Mouse (Mus musculus) erythroblast, embryonic 14.5 days (primary cell): Measurements from ENCODE around the gene Bola2.
A peak's percentile ranks its signal among the peaks of the same experiment; 100 is the strongest.

Source experiments
- GATA1 ChIP-seq: IDR thresholded peaks from 2 replicates; pipeline ENCODE4 v1.6.1; 2012; ENCODE audit warnings: low read length, inconsistent platforms, mixed read lengths
- TAL1 ChIP-seq: IDR thresholded peaks from 3 replicates; pipeline ENCODE4 v1.6.1; 2012; ENCODE audit warnings: low read length, inconsistent platforms, mixed read lengths

DNA sequence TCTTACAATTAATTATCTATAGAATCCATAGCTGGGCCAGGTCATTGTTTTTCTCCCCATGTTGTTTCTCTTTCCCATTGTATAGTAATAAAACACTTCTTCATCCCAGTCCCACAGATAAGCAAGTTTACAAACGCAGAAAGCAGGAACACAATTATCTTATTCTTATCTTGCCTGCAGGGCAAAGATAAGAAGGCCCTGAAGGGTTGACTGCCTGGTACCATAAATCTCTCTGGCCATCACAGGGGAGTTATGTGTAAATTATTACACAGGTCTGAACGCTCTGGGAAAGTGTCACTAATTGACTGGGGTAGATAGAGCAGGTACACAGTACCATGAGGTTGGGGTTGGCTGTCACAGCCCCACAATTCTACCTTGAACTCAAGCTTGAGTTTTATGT lies 44.3 kb upstream of the Bola2 start:
- TF ChIP-seq TAL1 (no peak), GATA1 (peak; percentile 82)
